Mouse (Mus musculus) CH12.LX (cell line): ENCODE results near the gene Fam49a. TPM values are rescaled to one million over a fixed set of nuclear protein-coding genes. Genes with fewer than 3 reads are reported as not detected.

ENCODE experiments used
- DNase-seq: peaks from one replicate; pipeline ENCODE4 v3.0.0-alpha.2; 2013; ENCODE audit errors: extremely low read depth
- H3K27ac ChIP-seq: 2 replicates; pipeline ENCODE4 v1.5.1; 2012; ENCODE audit warnings: low read depth, mild to moderate bottlenecking, control low read depth, moderate library complexity; ENCODE audit not compliant: insufficient read depth
- H3K27me3 ChIP-seq: replicated peaks from 2 replicates; pipeline ENCODE3; 2012; ENCODE audit warnings: inconsistent platforms
- H3K36me3 ChIP-seq, 2 experiments: replicated peaks in 1 of 2; 2 replicates each; pipeline versions ENCODE3 to v1.6.1; 2012; ENCODE audit warnings: inconsistent platforms in 1 of 2, low read length in 1 of 2, mild to moderate bottlenecking in 1 of 2, mixed read lengths in 1 of 2, moderate library complexity in 1 of 2; ENCODE audit not compliant: control insufficient read depth in 1 of 2, insufficient read depth in 1 of 2
- H3K4me1 ChIP-seq, 2 experiments: 2 replicates each; pipeline ENCODE4 v1.6.1; 2012; ENCODE audit warnings: inconsistent platforms in 1 of 2, moderate library complexity in 1 of 2; ENCODE audit not compliant: insufficient read depth in 2 of 2, control insufficient read depth in 1 of 2
- H3K4me2 ChIP-seq: 2 replicates; pipeline ENCODE4 v1.6.1; 2012; ENCODE audit warnings: low read depth, mild to moderate bottlenecking, control low read depth; ENCODE audit not compliant: poor library complexity, insufficient read depth, severe bottlenecking
- H3K4me3 ChIP-seq, 3 experiments: fragments of 150-350 bp in 1 of 3; sonication (generic) in 1 of 3; replicated peaks in 1 of 3; 2 replicates each; pipeline versions ENCODE3 to v1.5.1; 2011 to 2012; ENCODE audit warnings: low read depth in 2 of 3, low read length in 2 of 3, mild to moderate bottlenecking in 2 of 3, moderate library complexity in 2 of 3, control low read depth in 1 of 3, improper control_type of control experiment in 1 of 3, inconsistent platforms in 1 of 3, mixed read lengths in 1 of 3; ENCODE audit not compliant: poor library complexity in 1 of 3
- H3K79me2 ChIP-seq: replicated peaks from 2 replicates; pipeline ENCODE4 v1.6.1; 2012; ENCODE audit warnings: mild to moderate bottlenecking, moderate library complexity; ENCODE audit not compliant: control insufficient read depth, poor library complexity, insufficient read depth, severe bottlenecking; ENCODE audit errors: extremely low read depth
- H3K9ac ChIP-seq: 2 replicates; pipeline ENCODE4 v1.6.1; 2012; ENCODE audit warnings: low read depth, mild to moderate bottlenecking, control low read depth, moderate library complexity; ENCODE audit not compliant: insufficient read depth
- H3K9me3 ChIP-seq: replicated peaks from 2 replicates; pipeline ENCODE3; 2012; ENCODE audit warnings: low read length, inconsistent platforms, mixed read lengths
- BHLHE40 ChIP-seq: IDR thresholded peaks from 2 replicates; pipeline ENCODE4 v1.6.1; 2011; ENCODE audit warnings: mild to moderate bottlenecking, low read depth, low read length, improper control_type of control experiment
- CHD2 ChIP-seq: IDR thresholded peaks from 2 replicates; pipeline ENCODE4 v1.6.1; 2011; ENCODE audit warnings: low read length, improper control_type of control experiment
- CTCF ChIP-seq, 2 experiments: IDR thresholded peaks in 1 of 2; conservative IDR thresholded peaks in 1 of 2; 2 replicates each; pipeline ENCODE4 v1.5.1; 2011 to 2012; ENCODE audit warnings: low read depth in 2 of 2, low read length in 2 of 2, improper control_type of control experiment in 1 of 2, inconsistent platforms in 1 of 2, mild to moderate bottlenecking in 1 of 2, moderate library complexity in 1 of 2
- E2F4 ChIP-seq: IDR thresholded peaks from 2 replicates; pipeline ENCODE4 v1.6.1; 2011; ENCODE audit warnings: low read depth, low read length, improper control_type of control experiment; ENCODE audit not compliant: insufficient replicate concordance
- ELF1 ChIP-seq: IDR thresholded peaks from 2 replicates; pipeline ENCODE4 v1.6.1; 2014; ENCODE audit warnings: low read depth, mild to moderate bottlenecking, inconsistent platforms, low read length, improper control_type of control experiment
- ETS1 ChIP-seq: conservative IDR thresholded peaks from 2 replicates; pipeline ENCODE4 v1.6.1; 2012; ENCODE audit warnings: low read depth, mild to moderate bottlenecking, inconsistent platforms, low read length, improper control_type of control experiment, moderate library complexity
- GABPA ChIP-seq: IDR thresholded peaks from 2 replicates; pipeline ENCODE4 v1.6.1; 2012; ENCODE audit warnings: low read depth, low read length, improper control_type of control experiment, inconsistent platforms; ENCODE audit not compliant: insufficient replicate concordance
- HCFC1 ChIP-seq: IDR thresholded peaks from 2 replicates; pipeline ENCODE4 v1.6.1; 2012; ENCODE audit warnings: low read depth, mild to moderate bottlenecking, inconsistent platforms, low read length, improper control_type of control experiment
- JUN ChIP-seq: IDR thresholded peaks from 2 replicates; pipeline ENCODE4 v1.6.1; 2011; ENCODE audit warnings: low read depth, mild to moderate bottlenecking, low read length, improper control_type of control experiment, moderate library complexity; ENCODE audit not compliant: insufficient read depth
- JUND ChIP-seq: conservative IDR thresholded peaks from 2 replicates; pipeline ENCODE4 v1.6.1; 2011; ENCODE audit warnings: low read depth, low read length, improper control_type of control experiment
- KAT2A ChIP-seq: IDR thresholded peaks from 2 replicates; pipeline ENCODE4 v1.6.1; 2012; ENCODE audit warnings: low read length, improper control_type of control experiment, inconsistent platforms; ENCODE audit not compliant: insufficient replicate concordance
- MAX ChIP-seq: IDR thresholded peaks from 2 replicates; pipeline ENCODE4 v1.6.1; 2011; ENCODE audit warnings: low read length, improper control_type of control experiment
- MAZ ChIP-seq: IDR thresholded peaks from 2 replicates; pipeline ENCODE4 v1.6.1; 2012; ENCODE audit warnings: low read depth, mild to moderate bottlenecking, inconsistent platforms, low read length, improper control_type of control experiment, moderate library complexity
- MEF2A ChIP-seq: IDR thresholded peaks from 2 replicates; pipeline ENCODE4 v1.6.1; 2014; ENCODE audit warnings: low read depth, mild to moderate bottlenecking, inconsistent platforms, low read length, improper control_type of control experiment, borderline replicate concordance
- MXI1 ChIP-seq: IDR thresholded peaks from 2 replicates; pipeline ENCODE4 v1.6.1; 2011; ENCODE audit warnings: mild to moderate bottlenecking, low read depth, low read length, improper control_type of control experiment
- NELFE ChIP-seq: IDR thresholded peaks from 2 replicates; pipeline ENCODE4 v1.6.1; 2011; ENCODE audit warnings: low read depth, low read length, improper control_type of control experiment
- PAX5 ChIP-seq: IDR thresholded peaks from 2 replicates; pipeline ENCODE4 v1.6.1; 2012; ENCODE audit warnings: low read length, inconsistent platforms, mixed read lengths
- POLR2A ChIP-seq: IDR thresholded peaks from 2 replicates; pipeline ENCODE4 v1.6.1; 2011; ENCODE audit warnings: low read depth, mild to moderate bottlenecking, improper control_type of control experiment, low read length
- RAD21 ChIP-seq: IDR thresholded peaks from 2 replicates; pipeline ENCODE4 v1.6.1; 2011; ENCODE audit warnings: low read depth, mild to moderate bottlenecking, low read length, improper control_type of control experiment, moderate library complexity
- RCOR1 ChIP-seq: conservative IDR thresholded peaks from 2 replicates; pipeline ENCODE4 v1.6.1; 2012; ENCODE audit warnings: low read depth, mild to moderate bottlenecking, inconsistent platforms, low read length, improper control_type of control experiment
- SIN3A ChIP-seq: IDR thresholded peaks from 2 replicates; pipeline ENCODE4 v1.6.1; 2012; ENCODE audit warnings: low read length, improper control_type of control experiment, inconsistent platforms
- SMC3 ChIP-seq: IDR thresholded peaks from 2 replicates; pipeline ENCODE4 v1.6.1; 2011; ENCODE audit warnings: low read depth, low read length, improper control_type of control experiment
- TBP ChIP-seq: conservative IDR thresholded peaks from 2 replicates; pipeline ENCODE4 v1.6.1; 2011; ENCODE audit warnings: low read depth, low read length, improper control_type of control experiment
- UBTF ChIP-seq: IDR thresholded peaks from 2 replicates; pipeline ENCODE4 v1.6.1; 2012; ENCODE audit warnings: low read depth, mild to moderate bottlenecking, inconsistent platforms, low read length, improper control_type of control experiment, moderate library complexity
- USF2 ChIP-seq: conservative IDR thresholded peaks from 2 replicates; pipeline ENCODE4 v1.6.1; 2011; ENCODE audit warnings: low read depth, low read length, improper control_type of control experiment
- ZC3H11A ChIP-seq: IDR thresholded peaks from 2 replicates; pipeline ENCODE4 v1.6.1; 2012; ENCODE audit warnings: low read depth, mild to moderate bottlenecking, inconsistent platforms, low read length, improper control_type of control experiment
- ZKSCAN1 ChIP-seq: IDR thresholded peaks from 2 replicates; pipeline ENCODE4 v1.6.1; 2012; ENCODE audit warnings: low read depth, inconsistent platforms, low read length, improper control_type of control experiment, borderline replicate concordance
- ZNF384 ChIP-seq: IDR thresholded peaks from 2 replicates; pipeline ENCODE4 v1.6.1; 2012; ENCODE audit warnings: low read depth, low read length, improper control_type of control experiment, inconsistent platforms
- dilution Hi-C: fragments of 300-500 bp; cut with MboI; formaldehyde crosslinking; loops from 2 replicates; pipeline ENCODE4 v1.14.3; 2020; ENCODE audit warnings: low sequenced_read_pairs; ENCODE audit not compliant: extremely low pct_unique_long_range_greater_than_20kb, extremely low pct_ligation_motif_present
- in situ Hi-C: fragments of 300-500 bp; cut with MboI; formaldehyde crosslinking; loops from 3 replicates; pipeline ENCODE4 v1.14.3; 2019; ENCODE audit warnings: low sequenced_read_pairs, low pct_ligation_motif_present, low pct_unique_long_range_greater_than_20kb, mixed read lengths
- polyA plus RNA-seq: library from polyadenylated mRNA; unstranded; fragments of >175 nt; gene quantifications from 2 replicates; pipeline ENCODE4 v1.2.1, GENCODE M21; 2012; ENCODE audit warnings: low read depth; ENCODE audit not compliant: insufficient read length
- total RNA-seq, 2 experiments: library from RNA; depleted of rRNA; stranded (reverse); fragments of 300-350 nt in 1 of 2; fragments of >200 nt in 1 of 2; gene quantifications; 2 replicates each; pipeline ENCODE4 v1.2.3; 2012 to 2014

The Fam49a gene
- total and polyA plus RNA-seq, 3 experiments, result 11.4 to 21.3 (median 17.9) TPM

DNA sequence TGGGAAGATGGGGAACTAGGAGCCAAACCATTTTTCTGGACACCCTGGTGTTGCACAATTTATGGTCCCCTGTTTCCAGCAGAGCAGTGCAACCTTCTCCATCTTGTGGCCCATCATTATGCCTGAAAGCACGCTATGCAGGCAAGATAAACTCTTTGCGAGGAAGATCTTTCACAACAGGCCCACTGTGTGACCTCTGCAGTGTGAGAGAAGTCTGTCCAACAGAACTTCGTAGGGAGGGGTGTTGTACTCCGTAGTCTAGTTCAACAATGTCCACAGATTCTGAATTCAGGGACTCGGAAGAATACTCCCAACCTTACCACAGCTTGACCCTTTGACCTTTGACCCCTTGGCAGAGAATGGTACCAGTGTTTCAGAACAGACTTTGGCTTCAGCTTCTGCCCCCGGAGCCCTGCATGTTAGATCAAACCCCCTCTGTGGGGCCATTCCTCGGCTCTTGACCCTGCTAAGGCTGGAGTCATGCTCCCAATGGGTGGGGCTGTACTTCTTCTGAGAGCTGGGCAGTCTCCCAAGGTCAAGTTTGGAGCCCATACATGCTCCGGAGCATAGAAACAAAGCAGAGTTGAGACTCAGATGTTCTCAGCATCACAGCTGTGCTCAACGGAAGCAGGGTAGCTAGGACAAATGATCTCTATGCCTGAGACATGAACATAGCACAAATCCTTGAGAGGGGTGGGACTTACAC, 39.2 kb upstream of the Fam49a start:
- Histone ChIP-seq H3K27ac (no peak overlapping the region), H3K36me3 (no peaks in the 10 kb centered on the region), H3K9me3 (no peaks in the 10 kb centered on the region), H3K4me3 (no peak overlapping the region), H3K9ac (no peak overlapping the region), H3K27me3 (no peaks in the 10 kb centered on the region), H3K4me2 (no peak overlapping the region), H3K79me2 (no peaks in the 10 kb centered on the region), H3K4me1 (peaks cover 2 to 30% of the 10 kb centered on the region in 2 experiments; a peak in 3 of 4 replicates)
- dilution Hi-C loops (no loop called here), in situ Hi-C loops (no loop called here)
- no peak for DNase-seq
- TF ChIP-seq MAX (no peak), ZKSCAN1 (no peak), CHD2 (no peak)

DNA sequence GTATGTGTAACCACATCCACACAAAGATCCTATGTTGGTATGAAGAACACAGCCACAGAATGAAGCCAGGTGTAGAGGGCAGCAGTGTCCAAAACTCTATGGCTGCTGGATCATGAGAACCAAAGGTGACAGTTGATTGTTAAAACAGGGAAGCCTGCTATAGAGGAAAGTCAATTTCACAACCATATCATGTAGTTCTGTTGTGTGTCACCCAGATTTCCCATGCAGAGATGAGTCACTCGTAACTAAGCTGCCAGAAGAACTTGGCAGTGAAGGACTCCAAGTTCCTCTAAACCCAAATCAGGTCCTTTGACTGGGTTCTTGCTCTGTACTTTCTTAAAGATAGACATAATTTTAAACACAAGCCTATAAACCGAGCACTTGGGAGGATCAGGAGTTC, 38.6 kb upstream of the Fam49a start:
- in situ Hi-C loops, result no loop called here

DNA sequence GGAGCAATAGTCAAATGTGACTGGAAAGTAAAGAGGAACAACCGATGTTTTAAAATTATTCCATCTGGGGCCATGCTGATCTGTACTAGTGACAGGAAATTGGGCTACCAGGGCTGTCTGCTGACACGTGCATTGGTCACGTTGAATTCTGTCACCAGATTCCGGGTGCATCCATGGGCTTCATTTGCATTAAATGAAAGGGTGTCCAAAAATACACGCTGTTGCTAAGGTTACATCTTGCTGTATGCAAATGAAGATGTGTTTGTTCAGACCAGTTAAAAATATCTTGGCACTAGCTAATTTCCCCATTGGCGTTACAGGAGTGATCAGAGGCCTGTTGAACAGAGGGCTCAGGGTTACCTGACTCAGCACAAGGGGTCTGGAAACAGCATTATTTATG, 36.2 kb upstream of the Fam49a start:
- Histone ChIP-seq H3K4me3 (no peak overlapping the region), H3K4me2 (peak overlapping the region; percentile 37; the same call in 1 of the 2 replicates), H3K79me2 (no peaks in the 10 kb centered on the region), H3K9me3 (no peaks in the 10 kb centered on the region), H3K4me1 (peaks cover 2 to 38% of the 10 kb centered on the region in 2 experiments; a peak in 3 of 4 replicates), H3K9ac (no peak overlapping the region), H3K27ac (no peak overlapping the region), H3K27me3 (no peaks in the 10 kb centered on the region), H3K36me3 (no peaks in the 10 kb centered on the region)
- DNase-seq, result peak; percentile 86
- dilution Hi-C loops (no loop called here), in situ Hi-C loops (no loop called here)
- TF ChIP-seq POLR2A (no peak), PAX5 (no peak), RAD21 (no peak), MAX (peak; percentile 64), HCFC1 (no peak), CTCF (conservative IDR thresholded peaks at IDR 0.05 in 1 of 2, IDR thresholded peaks at IDR 0.05 in 1 of 2; ENCODE audit: low read depth in 2 of 2, low read length in 2 of 2) (no peak), ZNF384 (no peak), MXI1 (peak; percentile 61), BHLHE40 (peak; percentile 98), E2F4 (no peak), MEF2A (peak; percentile 95), TBP (no peak), ZC3H11A (no peak), RCOR1 (0 out of 2 replicates have a peak, but pooled peaks have one; percentile 17), NELFE (no peak), ELF1 (0 out of 2 replicates have a peak, but pooled peaks have one; percentile 15), JUND (no peak)

More for the DNA sequence above, 38.6 kb upstream of the Fam49a start:
- Histone ChIP-seq H3K27me3 (no peaks in the 10 kb centered on the region), H3K79me2 (no peaks in the 10 kb centered on the region), H3K4me3 (no peak overlapping the region), H3K9ac (no peak overlapping the region), H3K27ac (no peak overlapping the region), H3K4me1 (peaks cover 2 to 30% of the 10 kb centered on the region in 2 experiments; a peak in 3 of 4 replicates), H3K36me3 (no peaks in the 10 kb centered on the region), H3K9me3 (no peaks in the 10 kb centered on the region), H3K4me2 (no peak overlapping the region)
- dilution Hi-C loops, result no loop called here
- DNase-seq, result peak; percentile 4
- TF ChIP-seq ETS1 (no peak), USF2 (no peak), TBP (no peak), SIN3A (no peak), RCOR1 (no peak), GABPA (no peak), JUN (no peak), MAZ (no peak), JUND (no peak), PAX5 (no peak), SMC3 (no peak), ZKSCAN1 (no peak), NELFE (no peak), UBTF (no peak), CHD2 (no peak), KAT2A (no peak), RAD21 (no peak), HCFC1 (no peak)
